Mouse (Mus musculus) CD4-positive, CD25-positive, alpha-beta regulatory T cell (primary cell): ENCODE data around the gene Gm20715. TPM values are rescaled to one million over a fixed set of nuclear protein-coding genes. Genes with fewer than 3 reads are reported as not detected.

Source experiments
- polyA plus RNA-seq: library from polyadenylated mRNA; unstranded; fragments of 100-300 nt; shearing (Covaris generic); gene quantifications from one replicate; pipeline ENCODE4 v1.2.1, GENCODE M21; 2017

Gm20715 gene
- not detected for polyA plus RNA-seq

GRCm38 (mm10) chr7:6410043-6410442 is at the start of gene Gm20715:
Gm20715 (plus strand) TSS chr7:6410277.

GRCm38 (mm10) chr7:6363047-6363488 is 47.0 kb upstream of the Gm20715 start, which contains the start of gene Zfp78:
Zfp78 (plus strand) TSS chr7:6363280.

GRCm38 (mm10) chr7:6383044-6383455 is 27.0 kb upstream of the Gm20715 start, which contains the start of gene Zfp28:
Zfp28 (plus strand) TSS chr7:6383295.

GRCm38 (mm10) chr7:6397996-6398975 is 11.8 kb upstream of the Gm20715 start, which contains the start of gene Smim17:
Smim17 (plus strand) TSS chr7:6398715.

GRCm38 (mm10) chr7:6438388-6438787 is 28.3 kb downstream of the Gm20715 start, which contains the start of gene Olfr1344:
Olfr1344 (plus strand) TSS chr7:6438688.

GRCm38 (mm10) chr7:6455868-6456267 is 45.8 kb downstream of the Gm20715 start, which contains the start of gene Olfr1336:
Olfr1336 (plus strand) TSS chr7:6456168.

GRCm38 (mm10) chr7:6466951-6467350 is 56.9 kb downstream of the Gm20715 start, which contains the start of gene Olfr1346:
Olfr1346 (plus strand) TSS chr7:6467101.

GRCm38 (mm10) chr7:6486841-6487240 is 76.8 kb downstream of the Gm20715 start, which contains the start of gene Olfr5:
Olfr5 (minus strand) TSS chr7:6486941.

Other genes with a start within 250 kb of the Gm20715 start
- gene Zfp444, start 238.1 kb upstream of the Gm20715 start, polyA plus RNA-seq = 45.8 TPM
- not detected for gene Galp, start 213.2 kb upstream of the Gm20715 start, polyA plus RNA-seq
- not detected for gene Zscan5b, start 188.0 kb upstream of the Gm20715 start, polyA plus RNA-seq
- not detected for gene Epp13, start 157.6 kb upstream of the Gm20715 start, polyA plus RNA-seq
- gene Zfp667, start 123.7 kb upstream of the Gm20715 start, polyA plus RNA-seq = 6.1 TPM
- 1.1 TPM for gene Zfp583, start 79.0 kb upstream of the Gm20715 start, polyA plus RNA-seq
- 0.99 TPM for gene Gm3854, start 66.5 kb upstream of the Gm20715 start, polyA plus RNA-seq
- 4.2 TPM for gene Zfp78, start 47.0 kb upstream of the Gm20715 start, polyA plus RNA-seq
- gene Zfp28, start 27.0 kb upstream of the Gm20715 start, polyA plus RNA-seq = 14.5 TPM
- gene Smim17, start 11.6 kb upstream of the Gm20715 start, polyA plus RNA-seq = not detected
- gene Olfr1344, start 28.4 kb downstream of the Gm20715 start, polyA plus RNA-seq = 0.17 TPM
- not detected for gene Olfr1336, start 45.9 kb downstream of the Gm20715 start, polyA plus RNA-seq
- not detected for gene Olfr1346, start 56.8 kb downstream of the Gm20715 start, polyA plus RNA-seq
- not detected for gene Olfr5, start 76.7 kb downstream of the Gm20715 start, polyA plus RNA-seq
- not detected for gene Olfr1347, start 89.5 kb downstream of the Gm20715 start, polyA plus RNA-seq
- gene Olfr1348, start 98.5 kb downstream of the Gm20715 start, polyA plus RNA-seq = not detected
- 0.05 TPM for gene Olfr1349, start 112.7 kb downstream of the Gm20715 start, polyA plus RNA-seq
- not detected for gene Olfr1350, start 154.6 kb downstream of the Gm20715 start, polyA plus RNA-seq